Mouse (Mus musculus) liver, postnatal 0 days (tissue): ENCODE results near the gene Vwa7.

ENCODE experiments used
- CTCF ChIP-seq: sonication (generic); IDR thresholded peaks from 2 replicates; pipeline ENCODE4 v1.5.1; 2016; ENCODE audit warnings: antibody characterized with exemption, low read depth
- EP300 ChIP-seq: IDR thresholded peaks from 2 replicates; pipeline ENCODE4 v1.6.1; 2016; ENCODE audit warnings: antibody characterized with exemption, low read depth, mild to moderate bottlenecking

DNA sequence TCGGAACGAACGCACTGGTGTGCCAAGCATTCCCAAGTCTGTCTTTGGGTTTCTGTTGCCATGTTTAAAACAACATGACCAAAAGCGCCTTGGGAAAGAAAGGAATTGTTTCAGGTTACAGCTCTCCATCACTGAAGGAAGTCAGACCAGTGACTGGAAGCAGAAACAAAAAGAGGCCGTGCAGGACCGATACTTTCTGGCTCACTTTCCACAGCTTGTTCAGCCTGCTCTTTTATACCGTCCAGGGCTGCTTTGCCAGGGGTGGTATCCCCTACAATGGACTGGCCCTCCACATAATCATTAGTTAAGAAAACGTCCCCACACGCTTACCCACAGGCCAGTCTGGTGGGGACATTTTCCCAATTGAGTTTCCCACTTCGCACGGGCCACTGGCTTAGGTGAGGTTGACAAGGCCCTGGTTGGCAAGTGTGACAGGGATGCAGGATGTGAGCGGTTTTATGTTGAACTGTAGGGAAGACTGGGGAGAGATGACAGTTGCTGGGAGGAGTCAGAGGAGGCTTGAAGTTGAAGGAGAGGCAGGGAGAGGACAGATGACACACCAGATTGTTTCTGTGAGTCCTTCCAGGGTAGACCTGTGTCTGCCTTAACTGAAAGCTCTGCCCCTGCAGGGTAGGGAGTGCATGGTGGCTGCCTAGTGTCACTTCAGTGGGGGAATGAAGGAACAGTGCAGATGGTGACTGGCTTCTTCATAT lies 14.1 kb upstream of the Vwa7 start:
- TF ChIP-seq CTCF (no peak), EP300 (no peak)
